Mouse (Mus musculus): Measurements from ENCODE around the gene Ppan. TPM values are rescaled to one million over a fixed set of nuclear protein-coding genes. Genes with fewer than 3 reads are reported as not detected.

Gene Ppan
- polyA plus RNA-seq (2015; fragmentation: Nextera tagmentation; extraction: Ambion mirVana): 56.3 and 57.9 TPM in 2 replicates

DNA sequence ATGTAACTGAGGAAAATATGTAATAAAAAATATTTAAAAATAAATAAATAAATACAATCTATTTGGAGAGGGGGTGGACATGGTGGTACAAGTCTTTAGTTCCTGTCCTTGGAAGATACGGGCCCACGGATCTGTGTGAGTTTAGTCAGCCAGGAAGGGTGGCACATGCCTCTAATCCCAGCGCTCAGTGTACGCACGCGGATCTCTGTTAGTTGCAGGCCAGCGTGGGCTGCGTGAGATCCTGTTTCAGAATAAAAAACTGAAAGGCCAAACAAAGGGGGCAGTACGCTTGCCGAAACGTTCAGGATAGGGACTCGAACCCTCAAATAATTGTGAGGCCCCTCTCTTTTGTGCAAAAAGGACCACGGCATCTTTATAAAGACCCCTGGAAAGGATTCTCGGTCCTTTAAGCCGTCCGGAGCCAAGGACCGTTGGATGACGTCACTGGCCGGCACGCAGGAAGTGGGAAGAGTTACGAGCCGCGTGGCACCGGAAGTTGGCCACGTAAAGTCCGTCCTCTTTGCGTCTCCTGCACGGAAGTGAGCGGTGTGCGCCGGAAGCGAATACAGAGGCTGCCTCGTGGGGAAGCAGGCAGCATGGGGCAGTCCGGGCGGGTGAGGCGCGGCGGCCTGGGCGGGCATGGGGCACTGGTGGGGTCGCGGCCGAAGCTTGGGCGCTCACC lies at the start of gene Ppan:
TSS of gene Ppan (plus strand) at position 472 of the 682 bp plus-strand sequence.
- H3K27ac ChIP-seq: peak within 1 kb of the TSS; percentile 83
- no peaks in the 10 kb centered on the region for H3K4me1 ChIP-seq (replicated peaks; ENCODE audit: insufficient read depth, low read length)
- DNase-seq (ENCODE audit: low spot score): peak; percentile 99
- H3K4me3 ChIP-seq (replicated peaks; ENCODE audit: low read depth, low read length): peak within 1 kb of the TSS; percentile 62
- H3K4me2 ChIP-seq (ENCODE audit: low read length): peak within 1 kb of the TSS; percentile 64
- H3K9ac ChIP-seq (ENCODE audit: low read depth, low read length): peak within 1 kb of the TSS; percentile 88
- H3K36me3 ChIP-seq (ENCODE audit: insufficient read depth, low read length): peaks cover 28% of the 10 kb centered on the region
- peak; percentile 94 for ATAC-seq (replicated peaks; ENCODE audit: low FRiP score, low read depth)
- no peaks in the 10 kb centered on the region for H3K9me3 ChIP-seq (replicated peaks; ENCODE audit: low read length)
- no peaks in the 10 kb centered on the region for H3K27me3 ChIP-seq (ENCODE audit: insufficient read depth, low read length)
- no peak for TF ChIP-seq CTCF (IDR thresholded peaks at IDR 0.05; ENCODE audit: low read depth)
- whole genome bisulfite sequencing: under 1% methylated on average over 36 of the region's 43 CpGs

DNA sequence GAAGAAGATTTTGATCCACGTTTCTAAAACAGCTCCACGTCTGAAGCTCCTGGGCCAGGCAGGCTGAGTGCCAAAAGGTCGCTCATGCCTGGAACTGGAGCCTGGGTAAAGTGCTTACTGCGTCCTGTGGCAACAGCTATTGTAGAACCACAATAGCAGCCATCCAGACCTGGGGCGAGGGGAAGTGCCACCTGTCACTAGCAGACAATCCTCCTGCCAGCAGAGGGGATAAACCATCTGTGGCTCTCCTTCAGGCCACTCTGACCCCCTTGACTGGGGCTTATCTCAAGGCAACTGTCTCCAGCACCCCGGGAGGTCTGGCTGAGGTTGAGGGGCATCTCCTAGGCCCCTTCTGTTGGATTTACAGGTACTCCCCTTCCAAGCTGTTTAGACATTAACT lies 49.0 kb upstream of the Ppan start:
- no peak for DNase-seq (ENCODE audit: low spot score)
- WGBS: 48% methylated on average over 6 of the region's 6 CpGs
- ATAC-seq (replicated peaks; ENCODE audit: low FRiP score, low read depth): no peak
- H3K4me3 ChIP-seq (replicated peaks; ENCODE audit: low read depth, low read length): no peak overlapping the region
- no peak for TF ChIP-seq CTCF (IDR thresholded peaks at IDR 0.05; ENCODE audit: low read depth)
- H3K27me3 ChIP-seq (ENCODE audit: insufficient read depth, low read length): no peaks in the 10 kb centered on the region
- no peaks in the 10 kb centered on the region for H3K9me3 ChIP-seq (replicated peaks; ENCODE audit: low read length)
- no peak overlapping the region for H3K9ac ChIP-seq (ENCODE audit: low read depth, low read length)
- H3K4me1 ChIP-seq (replicated peaks; ENCODE audit: insufficient read depth, low read length): no peaks in the 10 kb centered on the region
- no peaks in the 10 kb centered on the region for H3K36me3 ChIP-seq (ENCODE audit: insufficient read depth, low read length)
- no peak overlapping the region for H3K4me2 ChIP-seq (ENCODE audit: low read length)
- H3K27ac ChIP-seq: no peak overlapping the region

- 59% methylated on average over 4 of the region's 4 CpGs for WGBS
- ATAC-seq (replicated peaks; ENCODE audit: low FRiP score, low read depth): no peak
Observed at GRCm38 (mm10) chr9:20842211-20842610, 45.8 kb upstream of the Ppan start.

GRCm38 (mm10) chr9:20842670-20843069 lies 45.3 kb upstream of the Ppan start:
- WGBS: 23% methylated on average over 2 of the region's 2 CpGs
- H3K36me3 ChIP-seq (ENCODE audit: insufficient read depth, low read length): no peaks in the 10 kb centered on the region

More at GRCm38 (mm10) chr9:20842211-20842610, 45.8 kb upstream of the Ppan start:
- no peaks in the 10 kb centered on the region for H3K4me1 ChIP-seq (replicated peaks; ENCODE audit: insufficient read depth, low read length)
- H3K4me3 ChIP-seq (replicated peaks; ENCODE audit: low read depth, low read length): no peak overlapping the region
- H3K9me3 ChIP-seq (replicated peaks; ENCODE audit: low read length): no peaks in the 10 kb centered on the region
- no peaks in the 10 kb centered on the region for H3K36me3 ChIP-seq (ENCODE audit: insufficient read depth, low read length)
- no peak overlapping the region for H3K4me2 ChIP-seq (ENCODE audit: low read length)
- no peak overlapping the region for H3K27ac ChIP-seq
- TF ChIP-seq CTCF (IDR thresholded peaks at IDR 0.05; ENCODE audit: low read depth): no peak
- DNase-seq (ENCODE audit: low spot score): no peak
- no peaks in the 10 kb centered on the region for H3K27me3 ChIP-seq (ENCODE audit: insufficient read depth, low read length)
- no peak overlapping the region for H3K9ac ChIP-seq (ENCODE audit: low read depth, low read length)

DNA sequence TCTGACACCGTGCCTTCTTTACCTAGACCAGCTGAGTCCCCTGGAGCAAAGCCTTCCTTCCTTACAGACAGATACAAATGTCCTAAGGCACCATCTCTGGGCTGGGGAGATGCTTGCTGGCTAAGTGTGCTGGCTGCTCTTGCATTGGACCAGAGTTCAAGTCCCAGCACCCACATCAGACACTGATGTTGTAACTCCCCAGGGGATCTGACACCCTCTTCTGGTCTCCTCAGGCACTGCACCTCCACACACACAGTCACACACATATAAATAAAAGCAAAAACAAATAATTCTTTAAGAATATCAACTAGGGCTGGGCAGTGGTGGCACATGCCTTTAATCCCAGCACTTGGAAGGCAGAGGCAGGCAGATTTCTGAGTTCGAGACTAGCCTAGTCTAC lies 37.8 kb upstream of the Ppan start:
- H3K4me3 ChIP-seq (replicated peaks; ENCODE audit: low read depth, low read length): no peak overlapping the region
- H3K27ac ChIP-seq: no peak overlapping the region
- no peak for TF ChIP-seq CTCF (IDR thresholded peaks at IDR 0.05; ENCODE audit: low read depth)
- H3K4me1 ChIP-seq (replicated peaks; ENCODE audit: insufficient read depth, low read length): no peaks in the 10 kb centered on the region
- DNase-seq (ENCODE audit: low spot score) (no peak), ATAC-seq (replicated peaks; ENCODE audit: low FRiP score, low read depth) (no peak)
- no peaks in the 10 kb centered on the region for H3K36me3 ChIP-seq (ENCODE audit: insufficient read depth, low read length)
- no peaks in the 10 kb centered on the region for H3K27me3 ChIP-seq (ENCODE audit: insufficient read depth, low read length)
- H3K9ac ChIP-seq (ENCODE audit: low read depth, low read length): no peak overlapping the region
- H3K4me2 ChIP-seq (ENCODE audit: low read length): no peak overlapping the region
- no peaks in the 10 kb centered on the region for H3K9me3 ChIP-seq (replicated peaks; ENCODE audit: low read length)
- 88% methylated on average over 2 of the region's 2 CpGs for WGBS

More at GRCm38 (mm10) chr9:20842670-20843069, 45.3 kb upstream of the Ppan start:
- no peak overlapping the region for H3K9ac ChIP-seq (ENCODE audit: low read depth, low read length)
- no peak overlapping the region for H3K27ac ChIP-seq
- H3K4me2 ChIP-seq (ENCODE audit: low read length): no peak overlapping the region
- DNase-seq (ENCODE audit: low spot score) (peak; percentile 60), ATAC-seq (replicated peaks; ENCODE audit: low FRiP score, low read depth) (peak; percentile 59; the same call in 1 of the 2 replicates)
- peak; percentile 68 for TF ChIP-seq CTCF (IDR thresholded peaks at IDR 0.05; ENCODE audit: low read depth)
- H3K4me3 ChIP-seq (replicated peaks; ENCODE audit: low read depth, low read length): no peak overlapping the region
- no peaks in the 10 kb centered on the region for H3K9me3 ChIP-seq (replicated peaks; ENCODE audit: low read length)
- H3K4me1 ChIP-seq (replicated peaks; ENCODE audit: insufficient read depth, low read length): no peaks in the 10 kb centered on the region
- no peaks in the 10 kb centered on the region for H3K27me3 ChIP-seq (ENCODE audit: insufficient read depth, low read length)

DNA sequence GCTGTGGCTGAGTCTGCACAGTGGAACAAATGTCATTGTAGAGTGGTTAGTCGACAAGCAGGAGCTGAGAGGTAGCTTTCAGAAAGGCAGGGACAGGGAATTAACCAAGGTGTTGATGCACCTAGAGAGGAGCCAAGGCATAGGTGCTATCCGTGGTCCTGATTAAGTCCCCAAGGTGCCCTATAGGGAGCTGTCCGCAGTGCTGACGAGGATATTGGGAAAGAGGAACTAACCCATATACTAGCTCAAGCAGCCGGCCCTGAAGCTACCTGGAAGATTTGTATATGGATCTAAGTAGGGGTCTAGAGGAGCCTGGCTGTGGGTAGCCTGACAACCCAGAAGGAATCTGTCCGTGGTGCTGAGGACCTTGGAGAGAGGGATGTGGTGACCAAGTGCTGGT lies 30.8 kb upstream of the Ppan start:
- H3K9ac ChIP-seq (ENCODE audit: low read depth, low read length): no peak overlapping the region
- H3K27me3 ChIP-seq (ENCODE audit: insufficient read depth, low read length): no peaks in the 10 kb centered on the region
- H3K4me3 ChIP-seq (replicated peaks; ENCODE audit: low read depth, low read length): no peak overlapping the region
- no peak overlapping the region for H3K27ac ChIP-seq
- H3K36me3 ChIP-seq (ENCODE audit: insufficient read depth, low read length): no peaks in the 10 kb centered on the region
- H3K4me2 ChIP-seq (ENCODE audit: low read length): no peak overlapping the region
- no peaks in the 10 kb centered on the region for H3K9me3 ChIP-seq (replicated peaks; ENCODE audit: low read length)
- DNase-seq (ENCODE audit: low spot score) (peak; percentile 87), ATAC-seq (replicated peaks; ENCODE audit: low FRiP score, low read depth) (peak; percentile 44; the same call in 1 of the 2 replicates)
- no peak for TF ChIP-seq CTCF (IDR thresholded peaks at IDR 0.05; ENCODE audit: low read depth)
- 9% methylated on average over 6 of the region's 6 CpGs for WGBS
- no peaks in the 10 kb centered on the region for H3K4me1 ChIP-seq (replicated peaks; ENCODE audit: insufficient read depth, low read length)

All from kidney, postnatal 0 days (tissue).